Mouse (Mus musculus): ENCODE measurements around the gene Drosha. TPM values are rescaled to one million over a fixed set of nuclear protein-coding genes. Genes with fewer than 3 reads are reported as not detected.

The Drosha gene
- polyA plus RNA-seq, 1 experiment from 2014 or later: 57.5 TPM

DNA sequence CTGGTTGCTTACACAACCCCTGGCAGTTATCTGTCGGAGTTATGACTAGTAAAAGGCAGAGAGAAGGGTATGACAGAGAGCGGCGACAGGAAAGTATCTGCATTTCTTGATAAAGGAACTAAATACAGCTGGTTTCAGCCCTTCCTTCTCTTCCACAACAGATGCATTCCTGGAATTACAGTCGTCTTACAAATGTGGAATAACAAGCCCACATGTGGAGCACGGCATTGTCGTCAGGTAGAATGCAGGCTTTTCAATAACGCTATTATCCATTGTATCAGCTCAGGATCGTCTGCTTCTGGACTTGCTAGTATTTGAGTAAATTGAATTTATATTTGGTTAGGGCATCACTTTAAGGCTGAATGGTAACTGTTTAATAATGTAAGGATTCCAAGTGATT is 144.2 kb downstream of the Drosha start:
- no peak overlapping the region for H3K9ac ChIP-seq
- ATAC-seq (replicated peaks): no peak
- WGBS: 69% methylated on average over 8 of the region's 8 CpGs

GRCm38 (mm10) chr15:12972441-12972840 is 147.8 kb downstream of the Drosha start:
- no peak overlapping the region for H3K27ac ChIP-seq
- 87% methylated on average over 8 of the region's 8 CpGs for WGBS
- no peak overlapping the region for H3K4me2 ChIP-seq
- no peak for ATAC-seq (replicated peaks)
- no peaks in the 10 kb centered on the region for H3K4me1 ChIP-seq
- H3K36me3 ChIP-seq (replicated peaks): no peaks in the 10 kb centered on the region
- no peaks in the 10 kb centered on the region for H3K27me3 ChIP-seq (replicated peaks)
- no peak overlapping the region for H3K9ac ChIP-seq
- H3K4me3 ChIP-seq: no peak overlapping the region
- H3K9me3 ChIP-seq: no peaks in the 10 kb centered on the region

More for the DNA sequence above, 144.2 kb downstream of the Drosha start:
- Histone ChIP-seq H3K36me3 (replicated peaks) (no peaks in the 10 kb centered on the region), H3K4me1 (no peaks in the 10 kb centered on the region), H3K9me3 (no peaks in the 10 kb centered on the region), H3K27ac (no peak overlapping the region), H3K4me2 (no peak overlapping the region), H3K27me3 (replicated peaks) (no peaks in the 10 kb centered on the region), H3K4me3 (no peak overlapping the region)

Small RNAs within 50 kb of the gene (microRNA-seq; reads per million reads assigned to microRNA genes)
- not detected for gene Gm47288

Other genes with a start within 250 kb of the Drosha start
- gene Pdzd2, start 84.9 kb upstream of the Drosha start, polyA plus RNA-seq (2015; fragmentation: Nextera tagmentation; extraction: Ambion mirVana): 14.5 and 17.5 TPM in 2 replicates
- gene 6030458C11Rik, start 166 bp upstream of the Drosha start, polyA plus RNA-seq (2015; fragmentation: Nextera tagmentation; extraction: Ambion mirVana): 33.8 and 37.0 TPM in 2 replicates